Mouse (Mus musculus): ENCODE results near the gene Lap3. TPM values are rescaled to one million over a fixed set of nuclear protein-coding genes. Genes with fewer than 3 reads are reported as not detected.
A peak's percentile ranks its signal among the peaks of the same experiment; 100 is the strongest.

Gene Lap3
- polyA plus RNA-seq, 1 experiment from 2014 or later, result 75.2 TPM

- H3K4me1 ChIP-seq (ENCODE audit: control insufficient read depth, insufficient read depth, low read length), result no peaks in the 10 kb centered on the region
- no peak overlapping the region for H3K4me3 ChIP-seq (ENCODE audit: low read depth, low read length)
- no peaks in the 10 kb centered on the region for H3K9me3 ChIP-seq (ENCODE audit: control insufficient read depth, low read depth, low read length)
- H3K4me2 ChIP-seq (replicated peaks; ENCODE audit: low read depth, low read length), result no peak overlapping the region
- no peak overlapping the region for H3K27ac ChIP-seq (ENCODE audit: low read length)
- H3K36me3 ChIP-seq (ENCODE audit: control insufficient read depth, insufficient read depth, low read length), result no peaks in the 10 kb centered on the region
- 58% methylated on average over 3 of the region's 3 CpGs for WGBS
- H3K9ac ChIP-seq (replicated peaks; ENCODE audit: low read depth, low read length), result no peak overlapping the region
- ATAC-seq (ENCODE audit: insufficient number of reproducible peaks, insufficient read depth, low FRiP score, low read depth), result no peak
- no peaks in the 10 kb centered on the region for H3K27me3 ChIP-seq (ENCODE audit: control insufficient read depth, insufficient read depth, low read length)
Observed at GRCm38 (mm10) chr5:45482607-45483006, 10.6 kb upstream of the Lap3 start.

GRCm38 (mm10) chr5:45483654-45484053 lies 9.5 kb upstream of the Lap3 start:
- H3K27ac ChIP-seq (ENCODE audit: low read length), result no peak overlapping the region
- H3K9ac ChIP-seq (replicated peaks; ENCODE audit: low read depth, low read length), result no peak overlapping the region
- 81% methylated on average over 1 of the region's 1 CpGs for WGBS
- no peak for ATAC-seq (ENCODE audit: insufficient number of reproducible peaks, insufficient read depth, low FRiP score, low read depth)
- H3K4me2 ChIP-seq (replicated peaks; ENCODE audit: low read depth, low read length), result no peak overlapping the region
- H3K4me1 ChIP-seq (ENCODE audit: control insufficient read depth, insufficient read depth, low read length), result no peaks in the 10 kb centered on the region
- no peak overlapping the region for H3K4me3 ChIP-seq (ENCODE audit: low read depth, low read length)
- no peaks in the 10 kb centered on the region for H3K27me3 ChIP-seq (ENCODE audit: control insufficient read depth, insufficient read depth, low read length)
- no peaks in the 10 kb centered on the region for H3K9me3 ChIP-seq (ENCODE audit: control insufficient read depth, low read depth, low read length)
- H3K36me3 ChIP-seq (ENCODE audit: control insufficient read depth, insufficient read depth, low read length), result no peaks in the 10 kb centered on the region

GRCm38 (mm10) chr5:45491776-45492175 lies 1.4 kb upstream of the Lap3 start:
- no peak overlapping the region for H3K9ac ChIP-seq (replicated peaks; ENCODE audit: low read depth, low read length)
- no peak for ATAC-seq (ENCODE audit: insufficient number of reproducible peaks, insufficient read depth, low FRiP score, low read depth)
- H3K4me3 ChIP-seq (ENCODE audit: low read depth, low read length), result no peak overlapping the region
- H3K4me1 ChIP-seq (ENCODE audit: control insufficient read depth, insufficient read depth, low read length), result peaks cover 8% of the 10 kb centered on the region
- no peak overlapping the region for H3K27ac ChIP-seq (ENCODE audit: low read length)
- 72% methylated on average over 4 of the region's 4 CpGs for WGBS
- no peak overlapping the region for H3K4me2 ChIP-seq (replicated peaks; ENCODE audit: low read depth, low read length)
- H3K27me3 ChIP-seq (ENCODE audit: control insufficient read depth, insufficient read depth, low read length), result no peaks in the 10 kb centered on the region
- no peaks in the 10 kb centered on the region for H3K9me3 ChIP-seq (ENCODE audit: control insufficient read depth, low read depth, low read length)
- H3K36me3 ChIP-seq (ENCODE audit: control insufficient read depth, insufficient read depth, low read length), result no peaks in the 10 kb centered on the region

GRCm38 (mm10) chr5:45494093-45494755 lies 1.1 kb downstream of the Lap3 start:
- no peak for ATAC-seq (ENCODE audit: insufficient number of reproducible peaks, insufficient read depth, low FRiP score, low read depth)
- peak overlapping the region; percentile 78 for H3K4me3 ChIP-seq (ENCODE audit: low read depth, low read length)
- no peak overlapping the region for H3K27ac ChIP-seq (ENCODE audit: low read length)
- H3K36me3 ChIP-seq (ENCODE audit: control insufficient read depth, insufficient read depth, low read length), result peaks cover 12% of the 10 kb centered on the region
- no peaks in the 10 kb centered on the region for H3K27me3 ChIP-seq (ENCODE audit: control insufficient read depth, insufficient read depth, low read length)
- peak overlapping the region; percentile 79 for H3K9ac ChIP-seq (replicated peaks; ENCODE audit: low read depth, low read length)
- H3K9me3 ChIP-seq (ENCODE audit: control insufficient read depth, low read depth, low read length), result no peaks in the 10 kb centered on the region
- H3K4me1 ChIP-seq (ENCODE audit: control insufficient read depth, insufficient read depth, low read length), result peaks cover 8% of the 10 kb centered on the region
- peak overlapping the region; percentile 79 for H3K4me2 ChIP-seq (replicated peaks; ENCODE audit: low read depth, low read length)
- 60% methylated on average over 9 of the region's 9 CpGs for WGBS

- Histone ChIP-seq H3K4me2 (replicated peaks; ENCODE audit: low read depth, low read length) (no peak overlapping the region), H3K36me3 (ENCODE audit: control insufficient read depth, insufficient read depth, low read length) (peaks cover 21% of the 10 kb centered on the region), H3K27me3 (ENCODE audit: control insufficient read depth, insufficient read depth, low read length) (no peaks in the 10 kb centered on the region), H3K9me3 (ENCODE audit: control insufficient read depth, low read depth, low read length) (no peaks in the 10 kb centered on the region), H3K4me1 (ENCODE audit: control insufficient read depth, insufficient read depth, low read length) (peaks cover 8% of the 10 kb centered on the region), H3K9ac (replicated peaks; ENCODE audit: low read depth, low read length) (no peak overlapping the region), H3K27ac (ENCODE audit: low read length) (no peak overlapping the region), H3K4me3 (ENCODE audit: low read depth, low read length) (no peak overlapping the region)
- ATAC-seq (ENCODE audit: insufficient number of reproducible peaks, insufficient read depth, low FRiP score, low read depth), result no peak
- 83% methylated on average over 3 of the region's 3 CpGs for whole genome bisulfite sequencing
Observed at GRCm38 (mm10) chr5:45495429-45495975, 2.3 kb downstream of the Lap3 start.

- ATAC-seq (ENCODE audit: insufficient number of reproducible peaks, insufficient read depth, low FRiP score, low read depth), result no peak
- H3K4me1 ChIP-seq (ENCODE audit: control insufficient read depth, insufficient read depth, low read length), result peaks cover 8% of the 10 kb centered on the region
- H3K27ac ChIP-seq (ENCODE audit: low read length), result no peak overlapping the region
- H3K27me3 ChIP-seq (ENCODE audit: control insufficient read depth, insufficient read depth, low read length), result no peaks in the 10 kb centered on the region
- no peak overlapping the region for H3K4me2 ChIP-seq (replicated peaks; ENCODE audit: low read depth, low read length)
- no peak overlapping the region for H3K9ac ChIP-seq (replicated peaks; ENCODE audit: low read depth, low read length)
- no peaks in the 10 kb centered on the region for H3K9me3 ChIP-seq (ENCODE audit: control insufficient read depth, low read depth, low read length)
- peaks cover 25% of the 10 kb centered on the region for H3K36me3 ChIP-seq (ENCODE audit: control insufficient read depth, insufficient read depth, low read length)
- H3K4me3 ChIP-seq (ENCODE audit: low read depth, low read length), result no peak overlapping the region
Observed at GRCm38 (mm10) chr5:45496042-45496441, 2.9 kb downstream of the Lap3 start.

GRCm38 (mm10) chr5:45496479-45496878 lies 3.3 kb downstream of the Lap3 start:
- Histone ChIP-seq H3K36me3 (ENCODE audit: control insufficient read depth, insufficient read depth, low read length) (peaks cover 28% of the 10 kb centered on the region), H3K4me3 (ENCODE audit: low read depth, low read length) (no peak overlapping the region), H3K27me3 (ENCODE audit: control insufficient read depth, insufficient read depth, low read length) (no peaks in the 10 kb centered on the region), H3K27ac (ENCODE audit: low read length) (no peak overlapping the region), H3K9me3 (ENCODE audit: control insufficient read depth, low read depth, low read length) (no peaks in the 10 kb centered on the region), H3K4me2 (replicated peaks; ENCODE audit: low read depth, low read length) (no peak overlapping the region), H3K4me1 (ENCODE audit: control insufficient read depth, insufficient read depth, low read length) (peaks cover 8% of the 10 kb centered on the region), H3K9ac (replicated peaks; ENCODE audit: low read depth, low read length) (no peak overlapping the region)
- 85% methylated on average over 4 of the region's 4 CpGs for WGBS
- ATAC-seq (ENCODE audit: insufficient number of reproducible peaks, insufficient read depth, low FRiP score, low read depth), result no peak

GRCm38 (mm10) chr5:45496930-45497550 lies 3.9 kb downstream of the Lap3 start:
- ATAC-seq (ENCODE audit: insufficient number of reproducible peaks, insufficient read depth, low FRiP score, low read depth), result no peak
- 86% methylated on average over 12 of the region's 12 CpGs for WGBS
- Histone ChIP-seq H3K27me3 (ENCODE audit: control insufficient read depth, insufficient read depth, low read length) (no peaks in the 10 kb centered on the region), H3K9me3 (ENCODE audit: control insufficient read depth, low read depth, low read length) (no peaks in the 10 kb centered on the region), H3K9ac (replicated peaks; ENCODE audit: low read depth, low read length) (no peak overlapping the region), H3K4me1 (ENCODE audit: control insufficient read depth, insufficient read depth, low read length) (peaks cover 8% of the 10 kb centered on the region), H3K36me3 (ENCODE audit: control insufficient read depth, insufficient read depth, low read length) (peaks cover 29% of the 10 kb centered on the region), H3K4me2 (replicated peaks; ENCODE audit: low read depth, low read length) (no peak overlapping the region), H3K4me3 (ENCODE audit: low read depth, low read length) (no peak overlapping the region), H3K27ac (ENCODE audit: low read length) (no peak overlapping the region)
